Mouse (Mus musculus): ENCODE measurements around the gene Tcf23. TPM values are rescaled to one million over a fixed set of nuclear protein-coding genes. Genes with fewer than 3 reads are reported as not detected.
A peak's percentile ranks its signal among the peaks of the same experiment; 100 is the strongest.

The Tcf23 gene
- under 1 TPM; 0.08 to 0.24 TPM for total RNA-seq (2021)

- intact Hi-C loops (cut with DNase I): no loop called here
- peak in 1 of 2 experiments; percentile 56 for DNase-seq (ENCODE audit: extremely low spot score in 1 of 2, low spot score in 2 of 2)
Measured at GRCm38 (mm10) chr5:30968416-30968815, at the start of gene Tcf23. Gene Tcf23, plus strand, starts transcription at chr5:30968662.

- intact Hi-C loops (cut with DNase I): no loop called here
Measured at GRCm38 (mm10) chr5:30918691-30919090, 49.8 kb upstream of the Tcf23 start.

GRCm38 (mm10) chr5:30919831-30920614, 48.4 kb upstream of the Tcf23 start:
- intact Hi-C loops (cut with DNase I): loop anchor here (10.0 kb wide), 1 partner anchor 705 kb away; no protein-coding TSS in a partner anchor
- DNase-seq (ENCODE audit: extremely low spot score in 1 of 2, low spot score in 2 of 2): no peak

More at GRCm38 (mm10) chr5:30918691-30919090, 49.8 kb upstream of the Tcf23 start:
- DNase-seq (ENCODE audit: extremely low spot score in 1 of 2, low spot score in 2 of 2): no peak

- intact Hi-C loops (cut with DNase I): loop anchor here (10.0 kb wide), 1 partner anchor 706 kb away; no protein-coding TSS in a partner anchor
- no peak for DNase-seq (ENCODE audit: extremely low spot score in 1 of 2, low spot score in 2 of 2)
Measured at GRCm38 (mm10) chr5:30920621-30921020, 47.8 kb upstream of the Tcf23 start.

- intact Hi-C loops (cut with DNase I): loop anchor here (10.0 kb wide), 1 partner anchor 707 kb away; no protein-coding TSS in a partner anchor
- DNase-seq (ENCODE audit: extremely low spot score in 1 of 2, low spot score in 2 of 2): peak; percentile 77 to 93
Measured at GRCm38 (mm10) chr5:30921256-30922033, 47.0 kb upstream of the Tcf23 start, which contains the start of gene Khk. Gene Khk, plus strand, starts transcription at chr5:30921431.

GRCm38 (mm10) chr5:30922581-30923041, 45.9 kb upstream of the Tcf23 start:
- intact Hi-C loops (cut with DNase I): loop anchor here (10.0 kb wide), 1 partner anchor 708 kb away; no protein-coding TSS in a partner anchor
- no peak for DNase-seq (ENCODE audit: extremely low spot score in 1 of 2, low spot score in 2 of 2)

- intact Hi-C loops (cut with DNase I): loop anchor here (10.0 kb wide), 1 partner anchor 708 kb away; no protein-coding TSS in a partner anchor
- no peak for DNase-seq (ENCODE audit: extremely low spot score in 1 of 2, low spot score in 2 of 2)
Measured at GRCm38 (mm10) chr5:30923119-30923518, 45.3 kb upstream of the Tcf23 start.

GRCm38 (mm10) chr5:30924614-30925013, 43.8 kb upstream of the Tcf23 start:
- DNase-seq (ENCODE audit: extremely low spot score in 1 of 2, low spot score in 2 of 2): no peak
- intact Hi-C loops (cut with DNase I): loop anchor here (10.0 kb wide), 1 partner anchor 710 kb away; no protein-coding TSS in a partner anchor

- intact Hi-C loops (cut with DNase I): loop anchor here (10.0 kb wide), 1 partner anchor 710 kb away; no protein-coding TSS in a partner anchor
- DNase-seq (ENCODE audit: extremely low spot score in 1 of 2, low spot score in 2 of 2): no peak
Measured at GRCm38 (mm10) chr5:30925217-30925616, 43.2 kb upstream of the Tcf23 start.

GRCm38 (mm10) chr5:30926073-30926472, 42.4 kb upstream of the Tcf23 start:
- no peak for DNase-seq (ENCODE audit: extremely low spot score in 1 of 2, low spot score in 2 of 2)
- intact Hi-C loops (cut with DNase I): loop anchor here (10.0 kb wide), 1 partner anchor 711 kb away; no protein-coding TSS in a partner anchor

- intact Hi-C loops (cut with DNase I): loop anchor here (10.0 kb wide), 1 partner anchor 713 kb away; no protein-coding TSS in a partner anchor
Measured at GRCm38 (mm10) chr5:30927945-30928529, 40.4 kb upstream of the Tcf23 start.

GRCm38 (mm10) chr5:30930121-30930520, 38.3 kb upstream of the Tcf23 start:
- intact Hi-C loops (cut with DNase I): loop anchor here (5.0 kb wide), 1 partner anchor 72 kb away; no protein-coding TSS in a partner anchor

More at GRCm38 (mm10) chr5:30927945-30928529, 40.4 kb upstream of the Tcf23 start:
- DNase-seq (ENCODE audit: extremely low spot score in 1 of 2, low spot score in 2 of 2): no peak

GRCm38 (mm10) chr5:30930846-30931245, 37.6 kb upstream of the Tcf23 start:
- no peak for DNase-seq (ENCODE audit: extremely low spot score in 1 of 2, low spot score in 2 of 2)

More at GRCm38 (mm10) chr5:30930121-30930520, 38.3 kb upstream of the Tcf23 start:
- peak; percentile 74 to 83 for DNase-seq (ENCODE audit: extremely low spot score in 1 of 2, low spot score in 2 of 2)

GRCm38 (mm10) chr5:30931378-30931777, 37.1 kb upstream of the Tcf23 start:
- no peak for DNase-seq (ENCODE audit: extremely low spot score in 1 of 2, low spot score in 2 of 2)
- intact Hi-C loops (cut with DNase I): loop anchor here (5.0 kb wide), 1 partner anchor 71 kb away; no protein-coding TSS in a partner anchor

More at GRCm38 (mm10) chr5:30930846-30931245, 37.6 kb upstream of the Tcf23 start:
- intact Hi-C loops (cut with DNase I): loop anchor here (5.0 kb wide), 1 partner anchor 71 kb away; no protein-coding TSS in a partner anchor

- no peak for DNase-seq (ENCODE audit: extremely low spot score in 1 of 2, low spot score in 2 of 2)
- intact Hi-C loops (cut with DNase I): loop anchor here (5.0 kb wide), 1 partner anchor 69 kb away; no protein-coding TSS in a partner anchor
Measured at GRCm38 (mm10) chr5:30933705-30934104, 34.8 kb upstream of the Tcf23 start.

GRCm38 (mm10) chr5:30934725-30935461, 33.6 kb upstream of the Tcf23 start:
- intact Hi-C loops (cut with DNase I): loop anchor here (5.0 kb wide), 1 partner anchor 67 kb away; no protein-coding TSS in a partner anchor
- DNase-seq (ENCODE audit: extremely low spot score in 1 of 2, low spot score in 2 of 2): no peak

GRCm38 (mm10) chr5:30943004-30943403, 25.5 kb upstream of the Tcf23 start:
- DNase-seq (ENCODE audit: extremely low spot score in 1 of 2, low spot score in 2 of 2): no peak
- intact Hi-C loops (cut with DNase I): no loop called here

Data from left cerebral cortex, postnatal 10 days (tissue).